Comparison of ENCODE assay signal across 23 mouse cellular contexts in the genomic region with DNA sequence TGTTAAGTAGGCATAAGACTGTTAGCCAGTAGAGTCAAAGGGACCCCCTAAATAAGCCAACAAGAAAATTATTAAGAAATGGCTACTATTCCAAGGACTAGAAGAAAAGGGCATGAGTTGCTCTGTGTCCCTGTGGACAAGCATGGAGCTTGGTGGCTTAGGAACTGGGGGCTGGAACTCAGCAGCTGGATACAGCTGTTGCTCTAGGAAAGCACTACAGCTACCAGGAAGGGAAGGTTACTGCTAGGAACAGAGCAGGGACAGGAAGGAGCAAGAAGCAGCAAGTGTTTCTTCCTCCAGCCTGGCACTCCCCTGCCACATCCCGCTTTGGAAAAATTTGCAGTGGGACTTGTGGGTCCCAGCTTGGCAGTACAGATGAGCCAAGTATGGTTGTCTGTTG.
DNase-seq lines count a peak whose midpoint lies in the region; ATAC-seq lines count a peak whose summit lies in the region.
"Had no signal": no experiment of that assay in that cellular context is flagged by ENCODE, and none has a peak within 500 bp of the region (broad histone marks: within the 10 kb centered on the region; RNA-seq: fewer than 3 reads in every experiment).

No protein-coding gene starts in this region.

- H3K4me1 ChIP-seq in heart, embryonic 12.5 days (replicated peaks), result no peaks in the 10 kb centered on the region
- H3K4me1 ChIP-seq in kidney, embryonic 16.5 days (ENCODE audit: insufficient read depth, low read length), result no peaks in the 10 kb centered on the region
- H3K4me1 ChIP-seq: forebrain, embryonic 12.5 days; hindbrain, embryonic 13.5 days; limb, embryonic 15.5 days; liver, embryonic 15.5 days had no signal

- no peak overlapping the region for H3K4me2 ChIP-seq in heart, embryonic 12.5 days
- no peak overlapping the region for H3K4me2 ChIP-seq in kidney, embryonic 16.5 days (replicated peaks; ENCODE audit: low read depth, low read length)
- H3K4me2 ChIP-seq: forebrain, embryonic 12.5 days; heart, embryonic 13.5 days; hindbrain, embryonic 13.5 days; limb, embryonic 15.5 days; liver, embryonic 15.5 days had no signal

- DNase-seq in heart, adult 18-20 months, result peak; percentile 40 to 77
- DNase-seq in kidney, postnatal 14 days, result peak; percentile 50
- peak; percentile 22 for DNase-seq in heart, postnatal 25 days (ENCODE audit: low spot score)
- peak; percentile 45 for DNase-seq in lung, postnatal 36 days
- DNase-seq in thymus, postnatal 25 days, result no peak
- no peak for DNase-seq in adrenal gland, adult 18-20 months (ENCODE audit: low spot score in 2 of 2)
- DNase-seq: adrenal gland, postnatal 10 days; cerebellum, adult 9-10 months; gastrocnemius, postnatal 10 days; layer of hippocampus, postnatal 36 days; thymus, postnatal 36 days had no signal

- no peaks in the 10 kb centered on the region for H3K36me3 ChIP-seq in heart, embryonic 12.5 days
- H3K36me3 ChIP-seq in kidney, embryonic 16.5 days (ENCODE audit: insufficient read depth, low read length), result no peaks in the 10 kb centered on the region
- H3K36me3 ChIP-seq: forebrain, embryonic 12.5 days; heart, embryonic 13.5 days; hindbrain, embryonic 13.5 days; limb, embryonic 15.5 days; liver, embryonic 15.5 days had no signal

- H3K9ac ChIP-seq in heart, embryonic 12.5 days, result no peak overlapping the region
- H3K9ac ChIP-seq in kidney, embryonic 16.5 days (replicated peaks; ENCODE audit: low read length), result no peak overlapping the region
- H3K9ac ChIP-seq: forebrain, embryonic 12.5 days; heart, embryonic 13.5 days; hindbrain, embryonic 13.5 days; limb, embryonic 15.5 days; liver, embryonic 15.5 days had no signal

- H3K9me3 ChIP-seq in heart, embryonic 12.5 days (replicated peaks), result no peaks in the 10 kb centered on the region
- H3K9me3 ChIP-seq in kidney, embryonic 16.5 days (ENCODE audit: low read length), result no peaks in the 10 kb centered on the region
- H3K9me3 ChIP-seq: forebrain, embryonic 12.5 days; heart, embryonic 13.5 days; hindbrain, embryonic 13.5 days; limb, embryonic 15.5 days; liver, embryonic 15.5 days had no signal

- 80% methylated on average over 1 of the region's 1 CpGs for WGBS in heart, embryonic 12.5 days
- WGBS in kidney, embryonic 16.5 days, result 73% methylated on average over 1 of the region's 1 CpGs

- intact Hi-C loops in heart, postnatal 25 days (cut with DNase I), result loop anchor here (5.0 kb wide), 1 partner anchor 152 kb away; no protein-coding TSS in a partner anchor

- no peaks in the 10 kb centered on the region for H3K27me3 ChIP-seq in heart, embryonic 12.5 days (replicated peaks)
- H3K27me3 ChIP-seq in kidney, embryonic 16.5 days (ENCODE audit: insufficient read depth, low read length), result no peaks in the 10 kb centered on the region
- H3K27me3 ChIP-seq: forebrain, embryonic 12.5 days; heart, embryonic 13.5 days; hindbrain, embryonic 13.5 days; limb, embryonic 15.5 days; liver, embryonic 15.5 days; Patski had no signal

- no peak overlapping the region for H3K4me3 ChIP-seq in heart, embryonic 12.5 days
- H3K4me3 ChIP-seq in kidney, embryonic 16.5 days (ENCODE audit: low read length), result no peak overlapping the region
- H3K4me3 ChIP-seq: forebrain, embryonic 12.5 days; heart, embryonic 13.5 days; hindbrain, embryonic 13.5 days; layer of hippocampus, adult 2 months; limb, embryonic 15.5 days; liver, embryonic 15.5 days had no signal

- no peak overlapping the region for H3K27ac ChIP-seq in heart, embryonic 12.5 days (ENCODE audit: poor library complexity, severe bottlenecking)
- H3K27ac ChIP-seq in kidney, embryonic 16.5 days (ENCODE audit: low read length), result no peak overlapping the region
- H3K27ac ChIP-seq: forebrain, embryonic 12.5 days; heart, embryonic 13.5 days; hindbrain, embryonic 13.5 days; layer of hippocampus, adult 2 months; limb, embryonic 15.5 days; liver, embryonic 15.5 days had no signal

- ATAC-seq in heart, embryonic 12.5 days (ENCODE audit: insufficient number of reproducible peaks, low FRiP score), result no peak
- no peak for ATAC-seq in kidney, embryonic 16.5 days (ENCODE audit: low FRiP score, low TSS enrichment)
- ATAC-seq: CD4-positive, CD25-positive, alpha-beta regulatory T cell, adult 4 months; inflammation-experienced regulatory T-cells, adult 6 months; midbrain, embryonic 16.5 days; Patski had no signal

Comparison
In these comparisons a context has a peak if more than half of its experiments do, and no peak if none do; other contexts are left out.
1. DNase-seq: peak in heart, adult 18-20 months (2 of 2), kidney, postnatal 14 days (single experiment), heart, postnatal 25 days (single experiment) and lung, postnatal 36 days (single experiment); none in thymus, postnatal 25 days (single experiment) and adrenal gland, adult 18-20 months (0 of 2).